Mouse (Mus musculus) myocyte (in vitro differentiated cells): ENCODE measurements around the gene Etv5. TPM values are rescaled to one million over a fixed set of nuclear protein-coding genes. Genes with fewer than 3 reads are reported as not detected.
A peak's percentile ranks its signal among the peaks of the same experiment; 100 is the strongest.

ENCODE experiments used
- H3K27me3 ChIP-seq: one replicate; pipeline ENCODE4 v1.6.1; 2011; ENCODE audit not compliant: control insufficient read depth, insufficient read depth, insufficient read length
- H3K36me3 ChIP-seq: one replicate; pipeline ENCODE4 v1.6.1; 2011; ENCODE audit not compliant: control insufficient read depth, insufficient read depth
- H3K4me2 ChIP-seq: one replicate; pipeline ENCODE4 v1.6.1; 2011; ENCODE audit warnings: low read depth, control low read depth
- H3K4me3 ChIP-seq: one replicate; pipeline ENCODE4 v1.5.1; 2011; ENCODE audit warnings: mild to moderate bottlenecking, control low read depth, moderate library complexity
- H3K79me2 ChIP-seq: one replicate; pipeline ENCODE4 v1.6.1; 2011; ENCODE audit not compliant: control insufficient read depth, insufficient read depth
- H3ac ChIP-seq: one replicate; pipeline ENCODE4 v1.6.1; 2011; ENCODE audit not compliant: control insufficient read depth, insufficient read length
- CEBPB ChIP-seq: IDR thresholded peaks from 2 replicates; pipeline ENCODE4 v1.6.1; 2011; ENCODE audit warnings: mild to moderate bottlenecking, moderate library complexity; ENCODE audit not compliant: poor library complexity, insufficient read depth, severe bottlenecking
- E2F4 ChIP-seq: IDR thresholded peaks from one replicate; pipeline ENCODE4 v1.6.1; 2011; ENCODE audit warnings: mild to moderate bottlenecking, control low read depth, moderate library complexity; ENCODE audit not compliant: insufficient read depth
- MAX ChIP-seq: IDR thresholded peaks from one replicate; pipeline ENCODE4 v1.6.1; 2011; ENCODE audit warnings: low read depth, mild to moderate bottlenecking, control low read depth
- MYOD1 ChIP-seq, 3 experiments: IDR thresholded peaks; one replicate each; pipeline ENCODE4 v1.6.1; 2011; ENCODE audit warnings: control low read depth in 2 of 3, low read depth in 2 of 3, mild to moderate bottlenecking in 2 of 3, moderate library complexity in 1 of 3; ENCODE audit not compliant: insufficient read length in 2 of 3, control insufficient read depth in 1 of 3
- MYOG ChIP-seq, 3 experiments: IDR thresholded peaks; one replicate each; pipeline ENCODE4 v1.6.1; 2011; ENCODE audit warnings: control low read depth in 2 of 3, low read depth in 2 of 3, mild to moderate bottlenecking in 2 of 3; ENCODE audit not compliant: insufficient read length in 2 of 3, control insufficient read depth in 1 of 3, insufficient read depth in 1 of 3
- POLR2A ChIP-seq: IDR thresholded peaks from one replicate; pipeline ENCODE4 v1.6.1; 2011; ENCODE audit warnings: low read depth, mild to moderate bottlenecking, control low read depth, moderate library complexity; ENCODE audit not compliant: insufficient read length
- POLR2AphosphoS2 ChIP-seq: IDR thresholded peaks from one replicate; pipeline ENCODE4 v1.6.1; 2011; ENCODE audit warnings: low read depth, control low read depth; ENCODE audit not compliant: insufficient read length
- REST ChIP-seq: IDR thresholded peaks from one replicate; pipeline ENCODE4 v1.6.1; 2011; ENCODE audit warnings: mild to moderate bottlenecking, control low read depth, moderate library complexity; ENCODE audit not compliant: insufficient read depth, insufficient read length
- SRF ChIP-seq: IDR thresholded peaks from one replicate; pipeline ENCODE4 v1.6.1; 2011; ENCODE audit warnings: low read depth; ENCODE audit not compliant: control insufficient read depth, insufficient read length
- TCF12 ChIP-seq: IDR thresholded peaks from one replicate; pipeline ENCODE4 v1.6.1; 2011; ENCODE audit warnings: mild to moderate bottlenecking, control low read depth; ENCODE audit not compliant: poor library complexity, insufficient read depth, severe bottlenecking
- TCF3 ChIP-seq: IDR thresholded peaks from one replicate; pipeline ENCODE4 v1.6.1; 2011; ENCODE audit warnings: low read depth, control low read depth; ENCODE audit not compliant: insufficient read length
- USF1 ChIP-seq: IDR thresholded peaks from one replicate; pipeline ENCODE4 v1.6.1; 2011; ENCODE audit warnings: low read depth, mild to moderate bottlenecking, control low read depth, moderate library complexity
- polyA plus RNA-seq: library from polyadenylated mRNA; unstranded; fragments of >200 nt; fragmentation: generic; extraction: Trizol; gene quantifications from one replicate; pipeline ENCODE4 v1.2.1, GENCODE M21; 2012; ENCODE audit warnings: missing spikeins

Gene Etv5
- polyA plus RNA-seq, 1 experiment: 17.2 TPM

- peaks cover 12% of the 10 kb centered on the region for H3K36me3 ChIP-seq
- no peak overlapping the region for H3K4me3 ChIP-seq
- H3K79me2 ChIP-seq: no peaks in the 10 kb centered on the region
- H3K27me3 ChIP-seq: no peaks in the 10 kb centered on the region
- TF ChIP-seq MYOG (IDR thresholded peaks at IDR 0.05; ENCODE audit: control insufficient read depth in 1 of 3, insufficient read depth in 1 of 3, insufficient read length in 2 of 3, low read depth in 2 of 3): no peak
- no peak for TF ChIP-seq POLR2A
- no peak for TF ChIP-seq MAX
- no peak for TF ChIP-seq TCF3
- TF ChIP-seq USF1: no peak
- no peak for TF ChIP-seq POLR2AphosphoS2
- no peak for TF ChIP-seq MYOD1 (IDR thresholded peaks at IDR 0.05; ENCODE audit: control insufficient read depth in 1 of 3, insufficient read length in 2 of 3, low read depth in 2 of 3)
- no peak for TF ChIP-seq REST
- TF ChIP-seq CEBPB: no peak
- no peak for TF ChIP-seq TCF12
- no peak for TF ChIP-seq E2F4
- no peak for TF ChIP-seq SRF
- H3K4me2 ChIP-seq: no peak overlapping the region
- H3ac ChIP-seq: no peak overlapping the region
Measured at GRCm38 (mm10) chr16:22396420-22396819, 43.1 kb downstream of the Etv5 start.

- no peak for TF ChIP-seq MYOG (IDR thresholded peaks at IDR 0.05; ENCODE audit: control insufficient read depth in 1 of 3, insufficient read depth in 1 of 3, insufficient read length in 2 of 3, low read depth in 2 of 3)
- TF ChIP-seq CEBPB: no peak
- no peak for TF ChIP-seq POLR2AphosphoS2
- TF ChIP-seq USF1: no peak
- no peak for TF ChIP-seq MAX
- TF ChIP-seq POLR2A: no peak
- TF ChIP-seq E2F4: no peak
- no peak for TF ChIP-seq REST
- no peak for TF ChIP-seq TCF12
- TF ChIP-seq MYOD1 (IDR thresholded peaks at IDR 0.05; ENCODE audit: control insufficient read depth in 1 of 3, insufficient read length in 2 of 3, low read depth in 2 of 3): no peak
- no peak for TF ChIP-seq TCF3
- no peak for TF ChIP-seq SRF
- H3K27me3 ChIP-seq: no peaks in the 10 kb centered on the region
- H3K36me3 ChIP-seq: peaks cover 13% of the 10 kb centered on the region
- no peak overlapping the region for H3K4me2 ChIP-seq
- no peak overlapping the region for H3K4me3 ChIP-seq
- H3ac ChIP-seq: no peak overlapping the region
- no peaks in the 10 kb centered on the region for H3K79me2 ChIP-seq
Measured at GRCm38 (mm10) chr16:22395093-22395844, 44.2 kb downstream of the Etv5 start.

- no peak overlapping the region for H3K4me3 ChIP-seq
- H3ac ChIP-seq: no peak overlapping the region
- no peaks in the 10 kb centered on the region for H3K79me2 ChIP-seq
- H3K36me3 ChIP-seq: peaks cover 10% of the 10 kb centered on the region
- no peak for TF ChIP-seq E2F4
- no peak for TF ChIP-seq MYOG (IDR thresholded peaks at IDR 0.05; ENCODE audit: control insufficient read depth in 1 of 3, insufficient read depth in 1 of 3, insufficient read length in 2 of 3, low read depth in 2 of 3)
- TF ChIP-seq POLR2A: no peak
- no peak for TF ChIP-seq CEBPB
- TF ChIP-seq MYOD1 (IDR thresholded peaks at IDR 0.05; ENCODE audit: control insufficient read depth in 1 of 3, insufficient read length in 2 of 3, low read depth in 2 of 3): no peak
- TF ChIP-seq POLR2AphosphoS2: no peak
- no peak for TF ChIP-seq USF1
- TF ChIP-seq SRF: no peak
- no peak for TF ChIP-seq MAX
- TF ChIP-seq TCF12: no peak
- TF ChIP-seq REST: no peak
- TF ChIP-seq TCF3: no peak
- H3K4me2 ChIP-seq: no peak overlapping the region
- no peaks in the 10 kb centered on the region for H3K27me3 ChIP-seq
Measured at GRCm38 (mm10) chr16:22390348-22390897, 49.1 kb downstream of the Etv5 start.

- Histone ChIP-seq H3K36me3 (peaks cover 14% of the 10 kb centered on the region), H3ac (no peak overlapping the region), H3K27me3 (no peaks in the 10 kb centered on the region), H3K79me2 (no peaks in the 10 kb centered on the region), H3K4me2 (peak overlapping the region; percentile 68), H3K4me3 (no peak overlapping the region)
- TF ChIP-seq SRF (peak; percentile 28), E2F4 (no peak), POLR2A (no peak)
Measured at GRCm38 (mm10) chr16:22389146-22389911, 50.2 kb downstream of the Etv5 start.
